Mouse (Mus musculus) kidney, embryonic 16.5 days (tissue): ENCODE data around the gene Pomgnt2. TPM values are rescaled to one million over a fixed set of nuclear protein-coding genes. Genes with fewer than 3 reads are reported as not detected.

ENCODE experiments used
- ATAC-seq: fragments of 200-750 bp; cut with Nextera tagmentation; 2 replicates; pipeline ENCODE4 v1.8.0; 2017; ENCODE audit warnings: moderate TSS enrichment; ENCODE audit not compliant: low FRiP score, low TSS enrichment
- H3K27ac ChIP-seq: fragments of 300-500 bp; sonication (generic); 2 replicates; pipeline ENCODE4 v1.5.1; 2014; ENCODE audit warnings: low read length
- H3K27me3 ChIP-seq: fragments of 300-500 bp; sonication (generic); 2 replicates; pipeline ENCODE4 v1.6.1; 2014; ENCODE audit warnings: low read length, control low read depth, mixed read lengths; ENCODE audit not compliant: insufficient read depth
- H3K36me3 ChIP-seq: fragments of 300-500 bp; sonication (generic); 2 replicates; pipeline ENCODE4 v1.6.1; 2014; ENCODE audit warnings: low read length, control low read depth, mixed read lengths; ENCODE audit not compliant: insufficient read depth
- H3K4me1 ChIP-seq: fragments of 300-500 bp; sonication (generic); 2 replicates; pipeline ENCODE4 v1.6.1; 2014; ENCODE audit warnings: low read length, control low read depth, mixed read lengths; ENCODE audit not compliant: insufficient read depth
- H3K4me2 ChIP-seq: fragments of 300-500 bp; sonication (generic); replicated peaks from 2 replicates; pipeline ENCODE4 v1.6.1; 2014; ENCODE audit warnings: low read depth, low read length
- H3K4me3 ChIP-seq: fragments of 300-500 bp; sonication (generic); 2 replicates; pipeline ENCODE4 v1.5.1; 2014; ENCODE audit warnings: mild to moderate bottlenecking, low read length
- H3K9ac ChIP-seq: fragments of 300-500 bp; sonication (generic); replicated peaks from 2 replicates; pipeline ENCODE4 v1.6.1; 2014; ENCODE audit warnings: low read length
- H3K9me3 ChIP-seq: fragments of 300-500 bp; sonication (generic); 2 replicates; pipeline ENCODE4 v1.6.1; 2016; ENCODE audit warnings: low read length, control low read depth
- WGBS: fragments of 180-500 bp; shearing (Covaris S2); extraction: QIAGEN DNeasy Blood & Tissue Kit; methylation state at CpG from one replicate; pipeline ENCODE4 v1.1.7; 2014; 5-methylcytosine and 5-hydroxymethylcytosine counted together
- polyA plus RNA-seq: library from polyadenylated mRNA; unstranded; fragments of >200 nt; fragmentation: Nextera tagmentation; extraction: Ambion mirVana; gene quantifications from 2 replicates; pipeline ENCODE4 v1.2.1, GENCODE M21; 2015

Pomgnt2 gene
- polyA plus RNA-seq, 1 experiment from 2014 or later, result 19.9 TPM

GRCm38 (mm10) chr9:121934856-121935255 is 62.1 kb downstream of the Pomgnt2 start:
- no peaks in the 10 kb centered on the region for H3K36me3 ChIP-seq
- H3K27me3 ChIP-seq, result no peaks in the 10 kb centered on the region
- H3K27ac ChIP-seq, result no peak overlapping the region
- no peak overlapping the region for H3K4me3 ChIP-seq
- no peaks in the 10 kb centered on the region for H3K4me1 ChIP-seq
- 77% methylated on average over 4 of the region's 4 CpGs for WGBS
- H3K4me2 ChIP-seq, result no peak overlapping the region
- no peak for ATAC-seq
- no peak overlapping the region for H3K9ac ChIP-seq
- H3K9me3 ChIP-seq, result no peaks in the 10 kb centered on the region

Other genes starting within 250 kb of the Pomgnt2 start
- gene Zfp651, start 237.8 kb downstream of the Pomgnt2 start, polyA plus RNA-seq, result 8.1 and 9.5 TPM in 2 replicates
- 0.72 and 0.99 TPM in 2 replicates for gene Klhl40, start 219.5 kb downstream of the Pomgnt2 start, polyA plus RNA-seq
- gene Hhatl, start 204.6 kb downstream of the Pomgnt2 start, polyA plus RNA-seq, result 0.50 and 0.56 TPM in 2 replicates
- 0.58 and 0.71 TPM in 2 replicates for gene Ccdc13, start 157.6 kb downstream of the Pomgnt2 start, polyA plus RNA-seq
- 120 and 142 TPM in 2 replicates for gene Higd1a, start 138.7 kb downstream of the Pomgnt2 start, polyA plus RNA-seq
- gene Ackr2, start 98.8 kb downstream of the Pomgnt2 start, polyA plus RNA-seq, result 0.90 and 1.2 TPM in 2 replicates
- not detected in 2 replicates for gene Cyp8b1, start 80.8 kb downstream of the Pomgnt2 start, polyA plus RNA-seq
- 2.0 and 2.8 TPM in 2 replicates for gene Fam198a, start 46.1 kb downstream of the Pomgnt2 start, polyA plus RNA-seq
- 63.3 and 65.1 TPM in 2 replicates for gene Snrk, start 120.2 kb upstream of the Pomgnt2 start, polyA plus RNA-seq